Mouse (Mus musculus): Measurements from ENCODE around the gene Vmn2r22. TPM values are rescaled to one million over a fixed set of nuclear protein-coding genes. Genes with fewer than 3 reads are reported as not detected.
"Not testable (repeated sequence)": the region's sequence is repeated elsewhere in the genome, so short reads cannot be mapped to it uniquely, and the experiment has no call there.

Vmn2r22 gene
- polyA plus RNA-seq, 1 experiment from 2014 or later = not detected

- ATAC-seq (ENCODE audit: insufficient read depth, low FRiP score, low TSS enrichment); H3K9me3 ChIP-seq (ENCODE audit: control insufficient read depth, low read length); H3K4me3 ChIP-seq (ENCODE audit: low read depth, low read length); H3K4me1 ChIP-seq (ENCODE audit: control insufficient read depth, insufficient read depth, low read length); H3K4me2 ChIP-seq (ENCODE audit: low read depth); H3K27ac ChIP-seq (ENCODE audit: low read depth, low read length); H3K36me3 ChIP-seq (ENCODE audit: control insufficient read depth, insufficient read depth, low read length); H3K27me3 ChIP-seq (ENCODE audit: control insufficient read depth, insufficient read depth, low read length); H3K9ac ChIP-seq (ENCODE audit: low read length); DNase-seq (ENCODE audit: low spot score): not testable (repeated sequence)
- WGBS = no CpG with 5 or more reads among the region's 2 CpGs
Measured at GRCm38 (mm10) chr6:123574698-123575097, 75.8 kb downstream of the Vmn2r22 start.

Other genes with a start within 250 kb of the Vmn2r22 start
- gene Vmn2r20, start 232.6 kb downstream of the Vmn2r22 start, polyA plus RNA-seq (2014; fragmentation: Nextera tagmentation; extraction: Ambion mirVana) = not detected in 2 replicates
- gene Vmn2r21, start 117.3 kb downstream of the Vmn2r22 start, polyA plus RNA-seq (2014; fragmentation: Nextera tagmentation; extraction: Ambion mirVana) = not detected in 2 replicates
- gene Vmn2r23, start 51.9 kb upstream of the Vmn2r22 start, polyA plus RNA-seq (2014; fragmentation: Nextera tagmentation; extraction: Ambion mirVana) = not detected in 2 replicates
- not detected in 2 replicates for gene Vmn2r24, start 128.2 kb upstream of the Vmn2r22 start, polyA plus RNA-seq (2014; fragmentation: Nextera tagmentation; extraction: Ambion mirVana)
- gene Vmn2r25, start 202.7 kb upstream of the Vmn2r22 start, polyA plus RNA-seq (2014; fragmentation: Nextera tagmentation; extraction: Ambion mirVana) = not detected in 2 replicates